Mouse (Mus musculus): Measurements from ENCODE around the gene Psmg1. TPM values are rescaled to one million over a fixed set of nuclear protein-coding genes. Genes with fewer than 3 reads are reported as not detected.
"Not testable (repeated sequence)": the region's sequence is repeated elsewhere in the genome, so short reads cannot be mapped to it uniquely, and the experiment has no call there.

Gene Psmg1
- total RNA-seq, 2 experiments from 2014 or later, result 26.3 TPM

DNA sequence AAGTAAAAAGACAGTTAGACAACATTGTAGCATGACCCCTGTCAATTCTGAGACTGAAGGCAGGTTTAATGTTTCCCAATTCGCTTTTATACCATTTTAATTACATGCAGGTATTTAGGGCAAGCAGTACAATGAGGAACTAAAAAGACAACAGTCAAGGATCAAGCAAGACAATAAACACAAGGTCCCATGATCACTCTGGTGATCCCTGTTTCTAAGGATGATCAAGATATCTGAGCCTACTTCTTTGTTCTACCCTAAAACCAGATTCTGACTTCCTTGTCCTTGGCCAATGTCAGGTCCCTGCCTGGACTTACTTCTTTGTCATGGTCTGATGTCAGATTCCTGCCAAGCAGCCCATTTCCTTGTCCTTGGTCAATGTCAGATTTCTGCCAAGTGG lies 29.3 kb downstream of the Psmg1 start:
- DNase-seq, result not testable (repeated sequence)
- intact Hi-C loops (cut with DNase I), result loop anchor here (5.0 kb wide), 3 partner anchors 354 to 764 kb away; no protein-coding TSS in a partner anchor

DNA sequence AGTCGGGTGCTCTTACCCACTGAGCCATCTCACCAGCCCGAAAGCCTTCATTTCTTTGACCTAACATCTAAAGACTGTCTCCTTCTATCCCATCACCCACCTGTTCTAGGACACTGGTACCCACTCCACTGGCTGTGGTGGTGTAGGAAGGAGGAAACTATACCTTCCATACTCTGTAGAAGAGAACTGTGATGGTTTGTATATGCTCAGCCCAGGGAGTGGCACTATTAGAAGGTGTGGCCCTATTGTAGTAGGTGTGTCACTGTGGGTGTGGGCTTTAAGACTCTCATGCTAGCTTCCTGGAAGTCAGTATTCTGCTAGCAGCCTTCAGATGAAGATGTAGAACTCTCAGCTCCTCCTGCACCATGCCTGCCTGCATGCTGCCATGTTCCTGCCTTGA lies 30.1 kb downstream of the Psmg1 start:
- intact Hi-C loops (cut with DNase I), result loop anchor here (5.0 kb wide), 3 partner anchors 353 to 763 kb away; no protein-coding TSS in a partner anchor
- DNase-seq, result not testable (repeated sequence)

DNA sequence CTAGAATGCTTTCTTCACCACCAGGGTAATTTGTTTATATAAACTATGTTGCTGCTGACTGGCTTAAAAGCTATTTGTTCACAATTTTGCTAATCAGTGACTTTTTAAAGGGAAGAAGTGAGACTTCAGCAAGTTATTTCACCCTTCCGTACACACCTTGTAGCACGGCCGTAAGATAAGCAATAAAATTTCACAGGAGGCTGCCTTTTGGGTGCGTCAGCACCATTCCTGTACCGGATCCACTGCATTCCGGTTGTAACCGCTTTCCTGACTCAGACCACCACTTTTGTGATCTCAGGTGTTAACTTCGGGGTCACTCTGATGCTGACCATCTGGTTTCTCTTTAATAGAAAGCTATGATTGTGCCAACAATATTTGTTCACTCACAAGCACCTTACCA lies 32.7 kb downstream of the Psmg1 start:
- intact Hi-C loops (cut with DNase I), result no loop called here
- no peak for DNase-seq

DNA sequence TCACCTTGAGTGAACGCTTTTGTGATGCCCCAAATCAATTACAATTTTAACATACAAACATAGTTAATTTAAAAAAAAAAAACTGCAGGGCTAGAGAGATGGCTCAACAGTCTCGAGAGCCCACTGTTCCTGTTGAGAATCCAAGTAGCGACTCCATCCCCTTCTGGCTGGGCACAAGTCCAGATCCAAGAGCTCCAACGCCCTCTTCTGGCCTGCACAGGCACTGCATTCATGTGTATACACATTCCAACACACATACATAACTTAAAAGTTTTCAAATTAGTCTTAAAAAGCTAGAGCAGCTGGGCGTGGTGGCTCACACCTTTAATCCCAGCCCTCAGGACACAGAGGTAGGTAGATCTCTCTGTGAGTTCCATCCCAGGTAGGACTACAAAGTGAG lies 34.1 kb downstream of the Psmg1 start:
- no peak for DNase-seq
- intact Hi-C loops (cut with DNase I), result no loop called here

DNA sequence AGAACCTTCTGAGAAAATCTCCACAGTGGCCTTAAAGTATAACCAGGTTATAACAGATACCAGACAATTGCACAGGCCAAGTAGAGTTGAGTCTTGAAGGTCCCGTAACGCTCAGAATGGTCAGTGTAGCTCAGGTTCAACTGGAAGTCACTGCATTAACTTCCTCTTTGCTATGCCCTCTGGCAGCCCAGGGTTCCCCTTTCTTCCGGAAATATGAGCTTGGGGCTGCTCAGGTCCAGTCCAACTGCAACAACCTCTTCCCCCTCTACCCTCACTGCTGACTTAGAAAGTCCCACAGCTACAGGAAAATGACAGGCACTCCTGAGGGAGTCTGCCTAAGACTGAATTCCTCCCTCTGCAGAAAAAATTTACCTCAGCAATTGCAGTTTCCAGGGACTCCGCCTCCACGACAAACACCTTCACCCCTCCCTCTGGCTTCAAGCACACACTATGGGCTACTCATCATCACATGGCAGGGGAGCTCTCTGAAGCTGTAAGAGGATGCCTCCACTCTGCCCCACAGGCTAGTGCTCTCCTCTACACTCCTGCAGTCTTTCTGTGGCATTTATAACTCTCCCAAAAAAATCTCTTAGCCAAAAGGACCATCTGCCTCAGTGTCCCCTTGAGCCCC lies 34.9 kb downstream of the Psmg1 start:
- intact Hi-C loops (cut with DNase I), result no loop called here
- DNase-seq, result no peak

DNA sequence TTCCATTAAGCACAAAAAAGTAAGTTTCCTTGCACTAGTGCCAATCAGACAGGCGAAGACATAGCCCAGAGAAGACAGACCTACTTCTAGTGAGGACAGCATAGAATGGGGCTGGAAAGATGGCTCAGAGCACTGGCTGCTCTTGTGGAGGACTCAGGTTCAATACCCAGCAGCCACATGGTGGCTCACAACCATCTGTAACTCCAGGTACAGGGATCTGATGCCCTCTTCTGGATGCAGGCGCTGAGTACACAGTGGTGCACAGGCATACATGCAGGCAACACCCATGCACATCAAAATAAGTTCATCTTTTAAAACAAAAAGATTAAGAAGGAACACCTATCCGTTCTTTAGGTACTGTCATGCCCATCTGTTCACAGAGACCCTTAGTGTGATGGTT lies 36.4 kb downstream of the Psmg1 start:
- intact Hi-C loops (cut with DNase I), result no loop called here
- DNase-seq, result no peak

DNA sequence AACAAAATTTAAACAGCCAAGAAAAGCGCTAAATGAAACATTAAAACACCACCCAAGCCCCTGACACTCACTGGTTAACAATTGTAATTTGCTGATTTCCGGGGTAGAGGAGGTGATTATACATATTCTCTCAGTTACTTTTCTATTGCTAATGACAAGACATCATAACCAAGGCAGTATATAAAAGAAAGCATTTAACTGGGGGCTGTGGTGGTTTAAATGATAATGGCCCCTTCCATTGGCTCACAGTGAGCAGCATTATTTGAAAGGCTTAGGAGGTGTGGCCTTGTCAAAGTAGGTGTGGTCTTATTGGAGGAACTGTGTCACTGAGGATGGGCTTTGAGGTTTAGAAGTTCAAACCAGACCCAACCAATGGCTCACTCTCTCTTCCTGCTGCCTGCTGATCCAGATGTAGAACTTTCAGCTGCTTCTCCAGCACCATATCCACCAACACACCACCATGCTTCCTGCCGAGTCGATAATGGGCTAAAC lies 37.6 kb downstream of the Psmg1 start:
- intact Hi-C loops (cut with DNase I), result no loop called here
- no peak for DNase-seq

DNA sequence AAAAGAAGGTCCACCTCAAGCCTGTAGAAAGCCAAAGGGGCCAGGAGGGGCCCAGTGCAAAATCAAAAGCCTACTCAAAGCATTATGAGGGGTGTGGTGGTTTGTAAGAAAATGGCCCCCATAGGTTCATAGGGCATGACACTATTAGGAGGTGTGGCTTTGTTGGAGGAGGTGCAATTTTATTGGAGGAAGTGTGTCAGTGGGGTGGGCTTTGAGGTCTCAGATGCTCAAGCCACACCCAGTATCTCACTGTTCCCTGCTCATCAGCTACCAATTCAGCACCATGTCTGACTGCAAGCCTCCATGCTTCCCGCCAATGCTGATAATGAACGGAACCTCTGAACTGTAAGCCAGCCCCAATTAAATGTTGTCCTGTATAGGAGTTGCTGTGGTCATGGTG lies 39.3 kb downstream of the Psmg1 start:
- intact Hi-C loops (cut with DNase I), result no loop called here
- DNase-seq, result no peak

DNA sequence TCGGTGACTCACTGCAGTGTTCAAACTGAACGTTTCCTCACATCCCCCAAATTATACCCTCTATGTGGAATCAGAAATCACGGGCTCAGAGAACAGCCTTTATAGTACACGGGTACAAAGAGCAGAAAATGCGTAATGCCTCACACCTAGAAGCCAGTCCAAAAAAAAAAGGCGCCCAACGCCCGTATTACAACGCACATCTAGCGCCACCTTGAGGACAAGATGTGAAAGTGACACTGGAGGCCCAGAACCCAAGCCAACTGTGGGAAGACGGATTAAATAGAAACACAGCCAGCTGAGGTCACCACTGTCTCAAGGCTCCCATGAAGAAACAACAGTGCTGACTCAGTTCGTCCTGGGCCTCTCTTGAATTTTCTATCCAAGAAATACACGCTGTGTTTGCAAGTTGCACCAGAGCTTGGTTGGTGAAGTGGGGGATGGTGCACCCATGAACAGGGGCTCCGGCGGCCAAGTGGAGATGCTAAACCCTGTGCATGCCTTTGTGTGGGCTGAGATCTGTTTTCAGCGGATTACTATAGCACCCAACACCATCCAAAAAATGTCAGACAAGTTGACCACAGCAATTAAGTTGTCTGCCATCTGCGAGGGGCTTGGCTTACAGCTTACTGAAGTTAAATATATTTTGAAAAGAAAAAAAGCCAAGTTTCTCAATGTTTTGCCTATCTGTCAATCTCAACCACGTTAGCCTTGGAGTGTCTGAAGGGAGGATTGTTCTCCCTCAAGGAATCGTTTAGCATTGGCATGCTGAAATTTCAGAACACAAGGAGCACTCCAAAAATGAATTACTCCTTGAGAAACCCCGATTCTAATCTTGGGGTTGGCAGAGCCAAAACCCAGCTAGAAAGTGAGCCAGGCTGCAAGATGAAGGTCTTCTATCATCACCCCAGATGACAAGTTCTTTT lies 45.1 kb downstream of the Psmg1 start:
- intact Hi-C loops (cut with DNase I), result loop anchor here (1.0 to 5.0 kb wide), 4 partner anchors 245 to 478 kb away; no protein-coding TSS in a partner anchor
- DNase-seq, result peak; percentile 74 to 81

DNA sequence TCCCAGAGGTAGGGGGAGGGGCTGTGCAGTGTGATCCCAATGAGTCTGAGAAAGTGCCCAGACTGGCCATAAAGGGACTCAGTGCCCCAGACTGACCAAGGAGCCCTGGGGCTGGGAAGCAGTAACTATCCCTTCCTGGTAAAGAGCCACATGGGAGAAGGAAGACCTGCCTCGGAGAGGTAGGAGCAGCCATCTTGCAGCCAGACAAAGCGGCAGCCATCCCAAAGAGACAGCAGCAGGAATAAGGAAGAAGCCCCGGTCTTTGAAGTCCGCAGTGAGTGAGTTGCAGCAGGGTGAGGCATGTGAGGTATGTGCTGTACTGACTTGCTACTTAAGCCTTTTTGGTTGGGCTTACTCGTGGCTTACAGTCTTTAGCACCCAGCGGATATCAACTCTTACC lies 47.6 kb downstream of the Psmg1 start:
- no peak for DNase-seq
- intact Hi-C loops (cut with DNase I), result loop anchor here (5.0 kb wide), 1 partner anchor 81 kb away; no protein-coding TSS in a partner anchor

DNA sequence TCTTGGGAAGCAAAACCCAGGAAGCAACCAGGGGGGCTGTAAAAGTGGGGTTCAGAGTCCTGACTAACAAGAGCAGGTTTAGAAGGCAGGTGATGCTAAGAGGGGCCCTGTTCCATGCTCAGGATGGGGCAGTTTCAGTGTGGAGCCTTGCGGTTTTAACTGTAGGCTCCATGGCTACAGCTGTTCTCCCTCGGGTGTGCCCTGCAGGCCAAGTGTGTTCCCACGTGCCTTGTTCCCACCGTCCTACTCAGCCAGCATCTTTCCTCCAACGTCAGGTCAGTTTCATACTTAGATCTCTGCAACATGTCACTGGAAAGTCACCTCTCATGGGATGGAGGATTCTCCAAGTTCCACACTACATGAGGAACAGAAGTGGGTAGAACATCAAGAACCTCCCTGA lies 49.2 kb downstream of the Psmg1 start:
- no peak for DNase-seq
- intact Hi-C loops (cut with DNase I), result loop anchor here (5.0 kb wide), 1 partner anchor 79 kb away; no protein-coding TSS in a partner anchor

DNA sequence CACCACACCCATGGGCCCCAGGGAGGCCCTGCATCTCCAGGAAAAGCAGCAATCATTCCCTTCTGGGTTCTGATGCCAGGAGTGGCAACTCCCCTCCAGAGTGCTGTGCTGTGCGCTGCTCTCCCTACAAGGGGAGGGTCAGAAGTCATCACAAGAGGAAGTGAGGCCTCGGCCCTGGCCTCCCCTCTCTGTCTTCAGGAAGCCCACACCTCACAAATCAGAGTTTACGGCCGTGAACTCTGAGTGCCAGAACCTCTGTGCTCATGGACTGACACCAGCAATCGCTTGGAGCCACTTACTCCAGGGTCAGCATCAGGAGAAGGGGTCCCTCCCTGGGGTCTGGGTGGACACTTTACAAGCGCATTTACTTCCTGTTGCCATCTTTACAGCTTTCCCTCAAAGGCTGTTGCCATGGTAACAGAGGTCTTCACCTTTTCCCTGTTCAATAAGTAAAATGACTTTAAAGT lies 55.2 kb downstream of the Psmg1 start:
- no peak for DNase-seq
- intact Hi-C loops (cut with DNase I), result no loop called here

DNA sequence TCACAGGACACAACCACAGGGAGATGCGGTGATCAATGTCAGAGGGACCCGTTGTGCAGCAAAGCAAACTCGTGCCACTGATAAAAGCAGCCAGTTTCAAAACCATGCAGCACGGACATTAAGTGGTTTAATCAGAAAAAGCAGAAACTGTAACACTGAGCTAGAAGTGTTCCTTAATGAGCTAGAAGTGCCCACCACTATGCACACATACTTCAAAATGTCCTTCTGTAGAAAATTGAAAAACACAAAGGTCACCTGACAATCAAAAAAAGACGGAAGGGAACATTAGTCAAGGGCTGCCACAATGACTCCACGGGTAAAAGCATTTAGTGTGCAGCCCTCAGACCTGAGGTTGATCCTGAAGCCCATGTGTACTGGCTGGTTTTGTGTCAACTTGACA lies 57.9 kb downstream of the Psmg1 start:
- DNase-seq, result no peak
- intact Hi-C loops (cut with DNase I), result no loop called here

DNA sequence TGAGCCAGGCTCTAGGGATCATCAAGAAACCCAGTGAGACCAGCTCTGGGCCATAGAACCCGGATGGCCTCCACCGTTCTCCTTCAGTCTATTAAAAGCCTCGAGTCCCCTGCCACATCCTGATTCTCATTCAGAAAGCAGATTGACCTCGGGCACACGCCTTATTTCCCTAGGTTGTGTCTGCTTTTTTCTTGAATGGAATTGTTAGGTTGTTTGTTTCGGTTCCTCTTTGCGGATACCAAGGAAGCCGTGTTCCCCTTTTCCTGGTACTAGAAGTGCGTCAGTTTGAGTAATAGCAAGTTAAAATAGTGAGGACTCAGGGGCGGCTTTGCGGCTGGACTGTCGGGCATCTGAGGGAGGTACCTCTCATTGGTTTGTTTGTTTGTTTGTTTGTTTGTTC lies 59.3 kb downstream of the Psmg1 start:
- intact Hi-C loops (cut with DNase I), result no loop called here
- DNase-seq, result no peak

Small RNA genes within 50 kb of the gene (microRNA-seq; reads per million reads assigned to microRNA genes)
- gene Gm27833 (ENCODE audit: borderline number of aligned reads in 2 of 2), result 0 reads per million in 2 experiments

Other genes with a start within 250 kb of the Psmg1 start
- gene Brwd1, start 91.6 kb upstream of the Psmg1 start, total RNA-seq (2021), result 10 to 100 TPM; 74.1 to 89.9 TPM
- gene Hmgn1, start 136.8 kb upstream of the Psmg1 start, total RNA-seq (2021), result 10 to 100 TPM; 45.2 to 52.8 TPM
- 10 to 100 TPM; 14.3 to 15.5 TPM for gene Wrb, start 154.4 kb upstream of the Psmg1 start, total RNA-seq (2021)
- gene Lca5l, start 201.3 kb upstream of the Psmg1 start, total RNA-seq (2021), result under 1 TPM; 0.38 to 0.53 TPM
- gene Sh3bgr, start 209.5 kb upstream of the Psmg1 start, total RNA-seq (2021), result 100 to 1,000 TPM; 335 to 411 TPM
- gene B3galt5, start 244.8 kb upstream of the Psmg1 start, total RNA-seq (2021), result not detected